Mouse (Mus musculus) myocyte (in vitro differentiated cells): ENCODE data around the gene Bcl7b.

Source experiments
- MAX ChIP-seq: IDR thresholded peaks from one replicate; pipeline ENCODE4 v1.6.1; 2011; ENCODE audit warnings: low read depth, mild to moderate bottlenecking, control low read depth
- POLR2A ChIP-seq: IDR thresholded peaks from one replicate; pipeline ENCODE4 v1.6.1; 2011; ENCODE audit warnings: low read depth, mild to moderate bottlenecking, control low read depth, moderate library complexity; ENCODE audit not compliant: insufficient read length
- TCF12 ChIP-seq: IDR thresholded peaks from one replicate; pipeline ENCODE4 v1.6.1; 2011; ENCODE audit warnings: mild to moderate bottlenecking, control low read depth; ENCODE audit not compliant: poor library complexity, insufficient read depth, severe bottlenecking
- USF1 ChIP-seq: IDR thresholded peaks from one replicate; pipeline ENCODE4 v1.6.1; 2011; ENCODE audit warnings: low read depth, mild to moderate bottlenecking, control low read depth, moderate library complexity

DNA sequence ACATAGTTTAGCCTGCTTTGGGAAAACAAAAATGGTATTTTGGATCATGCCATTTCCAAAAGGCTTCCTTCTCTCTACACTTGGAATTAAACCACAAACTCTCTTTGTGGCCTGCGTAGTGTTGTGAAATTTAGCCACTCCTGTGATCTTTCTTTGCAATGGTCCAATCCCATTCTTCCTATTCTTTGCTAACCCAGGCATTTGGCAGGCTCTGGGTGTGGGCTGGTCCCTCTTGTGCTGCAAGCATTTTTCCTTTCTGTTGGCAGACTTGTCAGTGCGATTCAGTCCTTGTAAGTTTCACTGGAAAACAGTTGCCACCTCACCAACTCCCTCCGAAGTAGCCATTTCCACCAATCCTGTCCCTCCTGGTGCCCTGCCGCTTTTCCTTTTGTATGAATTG lies 6.9 kb upstream of the Bcl7b start:
- no peak for TF ChIP-seq POLR2A
- TF ChIP-seq MAX, result no peak
- TF ChIP-seq TCF12, result no peak
- TF ChIP-seq USF1, result no peak
